22 mouse cellular contexts compared by ENCODE assay signal in genomic region chrX:11903116-11903700, GRCm38 (mm10).
"Had no signal": no experiment of that assay in that cellular context is flagged by ENCODE, and none has a peak within 500 bp of the region (broad histone marks: within the 10 kb centered on the region; RNA-seq: fewer than 3 reads in every experiment).

No protein-coding gene starts in this region.

- H3K4me3 ChIP-seq: kidney, embryonic 15.5 days; left cerebral cortex, adult 2 months; limb, embryonic 12.5 days; limb, embryonic 15.5 days; liver, embryonic 15.5 days; midbrain, embryonic 12.5 days; midbrain, embryonic 15.5 days; neural tube, embryonic 12.5 days; neural tube, embryonic 15.5 days; stomach, embryonic 15.5 days had no signal

- H3K27me3 ChIP-seq: liver, embryonic 15.5 days; midbrain, embryonic 15.5 days; neural tube, embryonic 15.5 days; stomach, embryonic 15.5 days had no signal

- ATAC-seq: intestine, postnatal 0 days; midbrain, embryonic 15.5 days had no signal

- H3K4me1 ChIP-seq: kidney, embryonic 15.5 days; limb, embryonic 12.5 days; limb, embryonic 15.5 days; liver, embryonic 15.5 days; midbrain, embryonic 12.5 days; midbrain, embryonic 15.5 days; neural tube, embryonic 12.5 days; neural tube, embryonic 15.5 days; stomach, embryonic 15.5 days had no signal

- H3K9ac ChIP-seq: kidney, embryonic 15.5 days; limb, embryonic 12.5 days; limb, embryonic 15.5 days; liver, embryonic 15.5 days; lung, embryonic 14.5 days; midbrain, embryonic 12.5 days; midbrain, embryonic 15.5 days; neural tube, embryonic 12.5 days; neural tube, embryonic 15.5 days; stomach, embryonic 15.5 days had no signal

- DNase-seq: kidney, adult 8-10 months; kidney, postnatal 10 days; kidney, postnatal 36 days; layer of hippocampus, postnatal 36 days; lung, embryonic 14.5 days; lung, postnatal 14 days; lung, postnatal 4 days; right cerebral cortex, adult 18-20 months; right cerebral cortex, postnatal 14 days; spleen, adult 18-20 months; thymus, postnatal 25 days had no signal

- H3K36me3 ChIP-seq: kidney, embryonic 15.5 days; limb, embryonic 12.5 days; limb, embryonic 15.5 days; liver, embryonic 15.5 days; midbrain, embryonic 12.5 days; midbrain, embryonic 15.5 days; neural tube, embryonic 12.5 days; neural tube, embryonic 15.5 days; stomach, embryonic 15.5 days had no signal

- H3K4me2 ChIP-seq: kidney, embryonic 15.5 days; limb, embryonic 12.5 days; limb, embryonic 15.5 days; liver, embryonic 15.5 days; lung, embryonic 14.5 days; midbrain, embryonic 12.5 days; midbrain, embryonic 15.5 days; neural tube, embryonic 12.5 days; neural tube, embryonic 15.5 days; stomach, embryonic 15.5 days had no signal

- H3K9me3 ChIP-seq: kidney, embryonic 15.5 days; limb, embryonic 12.5 days; limb, embryonic 15.5 days; liver, embryonic 15.5 days; midbrain, embryonic 12.5 days; midbrain, embryonic 15.5 days; neural tube, embryonic 12.5 days; neural tube, embryonic 15.5 days; stomach, embryonic 15.5 days had no signal

- H3K27ac ChIP-seq: kidney, embryonic 15.5 days; left cerebral cortex, adult 2 months; limb, embryonic 12.5 days; limb, embryonic 15.5 days; liver, embryonic 15.5 days; midbrain, embryonic 12.5 days; midbrain, embryonic 15.5 days; neural tube, embryonic 12.5 days; neural tube, embryonic 15.5 days; stomach, embryonic 15.5 days had no signal
